Comparison of ENCODE assay signal across 23 mouse cellular contexts in genomic region chr4:124968711-124969110, GRCm38 (mm10). TPM values are rescaled to one million over a fixed set of nuclear protein-coding genes. Genes with fewer than 3 reads are reported as not detected.
DNase-seq lines count a peak whose midpoint lies in the region; ATAC-seq lines count a peak whose summit lies in the region.
"Had no signal": no experiment of that assay in that cellular context is flagged by ENCODE, and none has a peak within 500 bp of the region (broad histone marks: within the 10 kb centered on the region; RNA-seq: fewer than 3 reads in every experiment).

No protein-coding gene starts in this region.

- H3K4me3 ChIP-seq in hindbrain, embryonic 13.5 days: no peak overlapping the region
- H3K4me3 ChIP-seq in hindbrain, embryonic 16.5 days (ENCODE audit: low read length): no peak overlapping the region
- H3K4me3 ChIP-seq in embryonic facial prominence, embryonic 12.5 days: no peak overlapping the region
- H3K4me3 ChIP-seq in limb, embryonic 13.5 days: no peak overlapping the region
- H3K4me3 ChIP-seq: heart, embryonic 15.5 days; intestine, embryonic 15.5 days; left cerebral cortex, adult 2 months; liver, embryonic 15.5 days had no signal

- H3K27me3 ChIP-seq in hindbrain, embryonic 13.5 days: no peaks in the 10 kb centered on the region
- no peaks in the 10 kb centered on the region for H3K27me3 ChIP-seq in hindbrain, embryonic 16.5 days (replicated peaks; ENCODE audit: control insufficient read depth, insufficient read depth, low read length)
- 0 out of 2 replicates have a peak, but pooled peaks cover 7% of the 10 kb centered on the region for H3K27me3 ChIP-seq in embryonic facial prominence, embryonic 12.5 days
- H3K27me3 ChIP-seq in limb, embryonic 13.5 days: peaks cover 88% of the 10 kb centered on the region
- H3K27me3 ChIP-seq: intestine, embryonic 15.5 days; liver, embryonic 15.5 days had no signal

- peak; percentile 52 for DNase-seq in embryo, embryonic 11 days
- no peak for DNase-seq in embryo, embryonic 9.5 days (ENCODE audit: extremely low spot score)
- DNase-seq in left cerebral cortex, adult 8-10 months (ENCODE audit: low spot score in 2 of 2): no peak
- DNase-seq in adrenal gland, postnatal 14 days: no peak
- DNase-seq: adrenal gland, postnatal 10 days; cerebellum, adult 11 months; cerebellum, postnatal 10 days; gastrocnemius, postnatal 25 days; kidney, adult 9 months; kidney, postnatal 36 days; layer of hippocampus, adult 9-11 months had no signal

- peak overlapping the region; percentile 39; the same call in 1 of the 2 replicates for H3K9ac ChIP-seq in hindbrain, embryonic 13.5 days
- no peak overlapping the region for H3K9ac ChIP-seq in hindbrain, embryonic 16.5 days (ENCODE audit: low read depth, low read length)
- no peak overlapping the region for H3K9ac ChIP-seq in embryonic facial prominence, embryonic 12.5 days
- H3K9ac ChIP-seq in limb, embryonic 13.5 days: no peak overlapping the region
- H3K9ac ChIP-seq: heart, embryonic 15.5 days; intestine, embryonic 15.5 days; liver, embryonic 15.5 days had no signal

- ATAC-seq in hindbrain, embryonic 13.5 days (ENCODE audit: low FRiP score): no peak
- no peak for ATAC-seq in hindbrain, embryonic 16.5 days
- ATAC-seq in embryonic facial prominence, embryonic 12.5 days (ENCODE audit: insufficient number of reproducible peaks, insufficient read depth, low FRiP score, low TSS enrichment): no peak
- no peak for ATAC-seq in limb, embryonic 13.5 days (ENCODE audit: low FRiP score, low read depth)
- ATAC-seq: activated CD4-positive, CD25-positive, alpha-beta regulatory T cell, adult 4 months; intestine, embryonic 15.5 days had no signal

- 56% methylated on average over 6 of the region's 6 CpGs for whole genome bisulfite sequencing in hindbrain, embryonic 13.5 days
- WGBS in hindbrain, embryonic 16.5 days: 51% methylated on average over 6 of the region's 6 CpGs
- WGBS in embryonic facial prominence, embryonic 12.5 days: 15% methylated on average over 6 of the region's 6 CpGs
- 15% methylated on average over 6 of the region's 6 CpGs for WGBS in limb, embryonic 13.5 days

- H3K36me3 ChIP-seq in hindbrain, embryonic 13.5 days: no peaks in the 10 kb centered on the region
- H3K36me3 ChIP-seq in hindbrain, embryonic 16.5 days (ENCODE audit: control insufficient read depth, insufficient read depth, low read length): no peaks in the 10 kb centered on the region
- no peaks in the 10 kb centered on the region for H3K36me3 ChIP-seq in embryonic facial prominence, embryonic 12.5 days
- H3K36me3 ChIP-seq in limb, embryonic 13.5 days: no peaks in the 10 kb centered on the region
- H3K36me3 ChIP-seq: heart, embryonic 15.5 days; intestine, embryonic 15.5 days; liver, embryonic 15.5 days had no signal

- H3K4me2 ChIP-seq in hindbrain, embryonic 13.5 days: no peak overlapping the region
- H3K4me2 ChIP-seq in hindbrain, embryonic 16.5 days (ENCODE audit: low read length): no peak overlapping the region
- peak overlapping the region; percentile 26 for H3K4me2 ChIP-seq in embryonic facial prominence, embryonic 12.5 days (replicated peaks)
- H3K4me2 ChIP-seq in limb, embryonic 13.5 days (replicated peaks): peak overlapping the region; percentile 27
- H3K4me2 ChIP-seq: heart, embryonic 15.5 days; intestine, embryonic 15.5 days; liver, embryonic 15.5 days had no signal

- H3K4me1 ChIP-seq in hindbrain, embryonic 13.5 days (replicated peaks): peaks cover 26% of the 10 kb centered on the region
- peaks cover 5% of the 10 kb centered on the region for H3K4me1 ChIP-seq in hindbrain, embryonic 16.5 days (ENCODE audit: control insufficient read depth, insufficient read depth, low read depth, low read length)
- peaks cover 57% of the 10 kb centered on the region for H3K4me1 ChIP-seq in embryonic facial prominence, embryonic 12.5 days
- H3K4me1 ChIP-seq in limb, embryonic 13.5 days: peaks cover 47% of the 10 kb centered on the region
- H3K4me1 ChIP-seq: heart, embryonic 15.5 days; liver, embryonic 15.5 days had no signal

- no peaks in the 10 kb centered on the region for H3K9me3 ChIP-seq in hindbrain, embryonic 13.5 days
- H3K9me3 ChIP-seq in hindbrain, embryonic 16.5 days (ENCODE audit: control insufficient read depth, low read length): no peaks in the 10 kb centered on the region
- H3K9me3 ChIP-seq in embryonic facial prominence, embryonic 12.5 days: no peaks in the 10 kb centered on the region
- H3K9me3 ChIP-seq in limb, embryonic 13.5 days: no peaks in the 10 kb centered on the region
- H3K9me3 ChIP-seq: heart, embryonic 15.5 days; intestine, embryonic 15.5 days; liver, embryonic 15.5 days had no signal

- H3K27ac ChIP-seq in hindbrain, embryonic 13.5 days: no peak overlapping the region
- no peak overlapping the region for H3K27ac ChIP-seq in hindbrain, embryonic 16.5 days (ENCODE audit: low read depth, low read length)
- peak overlapping the region; percentile 78 for H3K27ac ChIP-seq in embryonic facial prominence, embryonic 12.5 days
- no peak overlapping the region for H3K27ac ChIP-seq in limb, embryonic 13.5 days
- H3K27ac ChIP-seq: heart, embryonic 15.5 days; intestine, embryonic 15.5 days; left cerebral cortex, adult 2 months; liver, embryonic 15.5 days; macrophage; stomach, postnatal 0 days had no signal

RNA-seq across cellular contexts. Expression of gene Rspo1, which starts 17.5 kb away (rescaled TPM):
- 2.5 and 4.1 TPM in 2 replicates for polyA plus RNA-seq in hindbrain, embryonic 13.5 days (2015; fragmentation: Nextera tagmentation; extraction: Ambion mirVana)
- 1.8 and 2.4 TPM in 2 replicates for polyA plus RNA-seq in hindbrain, embryonic 16.5 days (2015; fragmentation: Nextera tagmentation; extraction: Ambion mirVana)
- 7.2 and 11.4 TPM in 2 replicates for polyA plus RNA-seq in embryonic facial prominence, embryonic 12.5 days (2016; fragmentation: Nextera tagmentation; extraction: Ambion mirVana)
- 2.5 and 3.1 TPM in 2 replicates for polyA plus RNA-seq in limb, embryonic 13.5 days (2015; fragmentation: Nextera tagmentation; extraction: Ambion mirVana)
- total RNA-seq in left cerebral cortex, adult 8-10 months (2022): 10 to 100 TPM; 14.0 to 18.9 (median 15.1) TPM
- total RNA-seq in adrenal gland, postnatal 14 days (2021): 4.2 and 5.3 TPM in 2 replicates
- total RNA-seq: hematopoietic stem cell, adult 5-6 weeks had no signal
- polyA plus RNA-seq: activated CD4-positive, CD25-positive, alpha-beta regulatory T cell, adult 4 months; macrophage had no signal

RNA-seq across cellular contexts. Expression of gene Cdca8, which starts 29.6 kb away (rescaled TPM):
- 37.2 and 44.6 TPM in 2 replicates for polyA plus RNA-seq in hindbrain, embryonic 13.5 days (2015; fragmentation: Nextera tagmentation; extraction: Ambion mirVana)
- polyA plus RNA-seq in hindbrain, embryonic 16.5 days (2015; fragmentation: Nextera tagmentation; extraction: Ambion mirVana): 32.2 and 37.2 TPM in 2 replicates
- 158 and 176 TPM in 2 replicates for polyA plus RNA-seq in embryonic facial prominence, embryonic 12.5 days (2016; fragmentation: Nextera tagmentation; extraction: Ambion mirVana)
- 128 and 130 TPM in 2 replicates for polyA plus RNA-seq in limb, embryonic 13.5 days (2015; fragmentation: Nextera tagmentation; extraction: Ambion mirVana)
- 1 to 10 TPM; 1.4 to 2.1 (median 1.7) TPM for total RNA-seq in left cerebral cortex, adult 8-10 months (2022)
- total RNA-seq in adrenal gland, postnatal 14 days (2021): 14.9 and 15.3 TPM in 2 replicates

RNA-seq across cellular contexts. Expression of gene 9930104L06Rik, which starts 31.9 kb away (rescaled TPM):
- polyA plus RNA-seq in hindbrain, embryonic 13.5 days (2015; fragmentation: Nextera tagmentation; extraction: Ambion mirVana): 13.1 and 15.9 TPM in 2 replicates
- polyA plus RNA-seq in hindbrain, embryonic 16.5 days (2015; fragmentation: Nextera tagmentation; extraction: Ambion mirVana): 13.2 and 16.5 TPM in 2 replicates
- polyA plus RNA-seq in embryonic facial prominence, embryonic 12.5 days (2016; fragmentation: Nextera tagmentation; extraction: Ambion mirVana): 19.5 and 20.1 TPM in 2 replicates
- polyA plus RNA-seq in limb, embryonic 13.5 days (2015; fragmentation: Nextera tagmentation; extraction: Ambion mirVana): 16.5 and 19.8 TPM in 2 replicates
- total RNA-seq in left cerebral cortex, adult 8-10 months (2022): 10 to 100 TPM; 19.6 to 24.4 (median 21.4) TPM
- 12.9 and 13.4 TPM in 2 replicates for total RNA-seq in adrenal gland, postnatal 14 days (2021)

RNA-seq across cellular contexts. Expression of gene Gnl2, which starts 47.7 kb away (rescaled TPM):
- polyA plus RNA-seq in hindbrain, embryonic 13.5 days (2015; fragmentation: Nextera tagmentation; extraction: Ambion mirVana): 90.6 and 95.9 TPM in 2 replicates
- polyA plus RNA-seq in hindbrain, embryonic 16.5 days (2015; fragmentation: Nextera tagmentation; extraction: Ambion mirVana): 85.7 and 88.9 TPM in 2 replicates
- 101 and 105 TPM in 2 replicates for polyA plus RNA-seq in embryonic facial prominence, embryonic 12.5 days (2016; fragmentation: Nextera tagmentation; extraction: Ambion mirVana)
- polyA plus RNA-seq in limb, embryonic 13.5 days (2015; fragmentation: Nextera tagmentation; extraction: Ambion mirVana): 90.3 and 91.7 TPM in 2 replicates
- 10 to 100 TPM; 54.2 to 67.7 (median 64.1) TPM for total RNA-seq in left cerebral cortex, adult 8-10 months (2022)
- 53.7 and 64.9 TPM in 2 replicates for total RNA-seq in adrenal gland, postnatal 14 days (2021)

Comparison
In these comparisons a context has a peak if more than half of its experiments do, and no peak if none do; other contexts are left out.
1. H3K4me2 ChIP-seq: peak in embryonic facial prominence, embryonic 12.5 days (single experiment) and limb, embryonic 13.5 days (single experiment); none in hindbrain, embryonic 13.5 days (single experiment) and hindbrain, embryonic 16.5 days (single experiment).